Mouse (Mus musculus) CH12F3 (cell line): ENCODE data around the gene Brox.
"Not testable (repeated sequence)": the region's sequence is repeated elsewhere in the genome, so short reads cannot be mapped to it uniquely, and the experiment has no call there.

Experiments
- in situ Hi-C: fragments of 300-500 bp; cut with MboI; formaldehyde crosslinking; loops from 2 replicates; pipeline ENCODE4 v1.14.3; 2020; ENCODE audit warnings: low sequenced_read_pairs

Gene Brox

GRCm38 (mm10) chr1:183296877-183297383, at the start of gene Brox:
Brox (minus strand) TSS chr1:183297269.
- in situ Hi-C loops = no loop called here

DNA sequence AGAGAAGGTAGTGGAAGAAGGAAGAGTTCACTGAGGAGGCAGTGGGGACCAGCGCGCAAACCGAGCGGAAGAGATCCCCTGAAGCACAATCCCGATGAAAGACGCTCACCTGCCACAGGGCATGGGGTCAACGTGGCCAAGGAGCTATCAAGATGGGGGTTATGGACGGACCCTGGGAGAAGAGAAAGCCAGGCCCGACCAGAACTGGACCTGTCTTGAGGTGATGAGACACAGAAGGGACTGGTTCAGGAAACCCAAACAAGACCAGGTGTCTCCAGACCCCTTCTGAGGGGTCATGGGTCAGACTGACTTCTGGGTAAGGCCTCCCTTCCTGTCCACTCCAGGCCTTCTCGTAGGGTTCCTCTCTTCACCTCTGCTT, 48.7 kb upstream of the Brox start:
- in situ Hi-C loops = no loop called here

DNA sequence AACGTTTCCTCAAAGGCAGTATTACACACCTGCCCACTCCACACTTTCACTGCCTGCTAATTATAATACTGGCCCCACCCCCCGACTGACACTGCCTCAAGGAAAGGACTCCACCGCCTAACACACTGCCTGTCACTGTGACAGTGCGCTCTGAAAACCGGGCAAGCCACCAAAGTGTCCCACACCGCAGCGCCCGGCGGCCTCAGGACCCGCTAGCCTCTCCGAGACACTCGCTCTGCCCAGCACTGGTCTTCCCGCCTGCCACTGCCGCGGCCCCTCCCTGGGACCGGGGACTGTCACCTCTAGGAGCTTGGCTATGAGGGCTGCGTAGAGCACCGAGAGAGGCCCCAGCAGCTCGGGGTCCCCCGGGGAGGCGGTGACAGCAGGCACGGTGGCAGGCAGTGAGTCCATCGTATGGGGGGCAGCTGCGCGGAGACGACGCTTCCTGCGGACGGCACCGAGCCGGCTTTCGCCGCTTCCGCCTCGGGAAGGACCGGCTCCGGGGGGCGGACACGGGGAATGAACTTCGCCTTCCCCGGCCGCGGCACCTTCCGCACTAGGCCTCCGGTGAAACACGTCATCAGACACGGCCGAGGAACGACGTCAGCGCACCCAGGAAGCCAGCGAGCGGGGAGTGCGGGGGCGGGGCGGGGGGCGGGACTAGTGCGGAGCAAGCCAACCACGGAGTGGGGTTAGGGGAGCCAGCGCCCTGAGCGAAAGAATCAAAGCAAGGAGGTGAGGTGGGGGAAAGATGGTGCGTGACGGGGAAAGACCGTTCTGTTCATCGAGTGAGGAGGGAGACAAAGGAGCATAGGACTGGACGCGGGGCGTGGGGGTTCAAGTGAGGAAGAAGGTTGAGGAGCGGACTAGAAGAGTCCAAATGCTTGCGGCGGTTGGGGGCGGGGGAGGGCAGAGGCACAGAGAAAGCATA, 48.1 kb upstream of the Brox start:
- in situ Hi-C loops = no loop called here

DNA sequence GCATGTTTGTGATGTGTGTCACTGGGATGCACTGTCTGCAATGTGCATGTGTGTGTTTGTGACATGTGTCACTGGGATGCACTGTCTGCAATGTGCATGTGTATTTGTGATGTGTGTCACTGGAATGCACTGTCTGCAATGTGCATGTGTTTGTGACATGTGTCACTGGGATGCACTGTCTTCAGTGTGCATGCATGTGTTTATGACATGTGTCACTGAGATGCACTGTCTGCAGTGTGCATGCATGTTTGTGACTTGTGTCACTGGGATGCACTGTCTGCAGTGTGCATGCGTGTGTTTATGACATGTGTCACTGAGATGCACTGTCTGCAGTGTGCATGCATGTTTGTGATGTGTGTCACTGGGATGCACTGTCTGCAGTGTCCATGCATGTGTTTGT, 45.8 kb upstream of the Brox start:
- in situ Hi-C loops = not testable (repeated sequence)

DNA sequence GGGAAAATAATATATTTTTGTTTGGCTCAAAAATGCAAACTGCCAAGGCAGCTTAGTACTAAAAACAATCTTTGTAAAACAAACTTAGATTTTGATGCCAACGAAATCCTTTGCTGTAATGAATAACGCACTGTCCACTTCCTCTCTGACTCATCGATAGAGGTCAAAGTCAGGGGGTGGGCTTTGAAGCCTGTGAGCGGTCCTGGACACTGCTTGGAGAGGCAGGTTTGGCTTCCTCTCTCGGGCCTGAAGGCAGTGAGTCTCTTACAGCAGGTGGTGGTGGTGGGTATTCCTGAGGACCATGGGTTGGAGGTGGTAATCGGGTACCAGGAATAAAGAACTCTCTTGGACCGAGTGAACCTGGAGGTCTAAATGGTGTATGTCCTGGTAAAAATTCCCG, 30.1 kb upstream of the Brox start:
- in situ Hi-C loops = no loop called here

DNA sequence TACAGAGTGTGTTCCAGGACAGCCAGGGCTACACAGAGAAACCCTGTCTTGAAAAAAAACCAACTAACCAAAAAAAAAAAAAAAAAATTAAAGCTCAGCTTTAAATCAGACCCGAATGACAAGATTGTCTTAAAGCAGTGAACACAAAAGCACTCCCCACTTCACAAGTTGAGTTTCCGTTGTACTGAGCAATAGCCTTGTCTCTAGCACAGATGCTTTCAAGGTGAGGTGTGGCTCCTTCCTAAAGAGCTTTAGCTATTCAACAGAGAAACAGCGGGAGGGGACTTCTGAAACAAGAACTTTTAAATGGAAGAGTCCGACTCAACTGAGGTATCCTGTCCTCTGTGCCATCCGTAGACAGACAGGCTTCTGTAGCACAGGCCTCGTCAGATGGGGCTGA, 27.4 kb upstream of the Brox start:
- in situ Hi-C loops = no loop called here

DNA sequence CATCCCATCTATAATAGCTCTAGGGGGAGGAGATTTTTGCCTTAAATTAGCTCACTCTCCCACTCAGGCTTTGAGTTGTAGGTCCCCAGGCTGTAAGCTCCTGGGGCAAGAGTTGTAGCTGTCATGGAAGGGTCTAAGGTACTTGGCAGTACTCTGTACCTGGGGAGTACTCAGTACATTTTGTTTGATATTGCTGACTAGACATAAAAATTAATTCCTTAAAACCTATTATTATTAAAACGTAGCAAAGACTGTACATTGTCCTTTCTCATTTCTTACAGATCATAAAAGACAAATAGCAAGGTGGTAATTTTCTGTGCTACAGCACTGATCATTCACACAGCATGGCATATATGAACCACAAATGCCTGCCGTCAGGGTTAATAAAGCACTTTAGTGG, 26.9 kb upstream of the Brox start:
- in situ Hi-C loops = no loop called here

DNA sequence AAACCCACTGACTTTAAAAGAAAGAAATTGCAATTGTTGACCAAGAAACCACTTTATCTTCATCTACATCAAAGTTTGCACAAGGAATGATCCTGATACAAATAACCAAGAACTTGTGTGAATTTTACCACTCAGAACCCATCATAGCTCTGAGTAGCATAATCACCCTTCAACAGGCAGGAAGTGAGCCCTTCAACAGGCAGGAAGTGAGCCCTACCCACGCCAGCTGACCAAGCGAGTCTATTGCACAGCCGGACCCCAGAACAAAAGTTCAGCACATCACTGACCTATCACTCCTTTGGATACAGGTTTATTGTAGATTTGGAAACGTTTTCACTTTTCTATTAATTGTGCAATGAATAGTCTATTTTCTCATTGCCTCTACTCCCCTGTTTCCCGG, 25.4 kb upstream of the Brox start:
- in situ Hi-C loops = not testable (repeated sequence)

- in situ Hi-C loops = no loop called here
These were observed 23.6 kb upstream of the Brox start for GRCm38 (mm10) chr1:183320708-183321107.

- in situ Hi-C loops = no loop called here
These were observed 18.7 kb upstream of the Brox start for GRCm38 (mm10) chr1:183315783-183316182.

DNA sequence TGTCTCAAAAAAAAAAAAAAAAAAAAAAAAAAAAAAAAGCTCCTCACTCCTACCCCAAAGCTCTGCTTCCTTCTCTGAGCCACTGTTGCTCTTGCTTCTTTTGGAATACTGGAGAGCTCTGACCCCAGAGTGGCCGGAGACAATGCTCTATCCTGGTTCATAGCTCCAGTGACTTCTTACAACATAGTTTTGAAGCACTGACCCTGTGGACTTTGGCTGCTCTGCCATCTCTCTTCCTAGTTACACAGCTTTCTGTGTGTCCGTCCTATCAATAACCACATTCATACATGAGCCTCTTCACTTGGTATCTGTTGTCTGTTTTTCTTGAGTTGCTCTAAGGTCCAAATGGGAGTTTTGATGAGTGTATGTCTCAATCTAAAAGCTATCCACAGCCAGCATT, 15.0 kb upstream of the Brox start:
- in situ Hi-C loops = no loop called here

- in situ Hi-C loops = not testable (repeated sequence)
These were observed 12.5 kb upstream of the Brox start for GRCm38 (mm10) chr1:183309601-183310000.

- in situ Hi-C loops = no loop called here
These were observed 11.4 kb upstream of the Brox start for GRCm38 (mm10) chr1:183308476-183308875.

DNA sequence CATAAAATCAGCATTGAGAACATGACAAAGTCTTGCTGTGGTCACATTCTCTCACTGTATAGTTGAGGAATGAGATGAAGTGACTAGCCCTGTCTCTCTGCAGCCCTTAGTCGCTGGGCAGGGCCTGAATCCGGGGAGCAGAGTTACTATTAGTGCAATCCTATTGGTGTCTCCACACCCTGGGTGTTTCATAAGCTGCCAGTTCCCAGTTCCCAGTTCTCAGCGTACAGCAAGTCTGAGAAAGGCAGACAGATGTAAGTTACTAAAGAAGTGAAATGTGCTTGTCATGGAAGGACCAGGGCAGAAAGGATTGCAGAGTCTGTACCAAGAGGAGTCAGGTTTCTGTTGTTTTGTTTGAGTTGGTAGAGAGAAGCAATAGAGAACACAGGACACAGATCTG, 10.5 kb upstream of the Brox start:
- in situ Hi-C loops = no loop called here

- in situ Hi-C loops = no loop called here
These were observed 2.1 kb upstream of the Brox start for GRCm38 (mm10) chr1:183299161-183299560.

DNA sequence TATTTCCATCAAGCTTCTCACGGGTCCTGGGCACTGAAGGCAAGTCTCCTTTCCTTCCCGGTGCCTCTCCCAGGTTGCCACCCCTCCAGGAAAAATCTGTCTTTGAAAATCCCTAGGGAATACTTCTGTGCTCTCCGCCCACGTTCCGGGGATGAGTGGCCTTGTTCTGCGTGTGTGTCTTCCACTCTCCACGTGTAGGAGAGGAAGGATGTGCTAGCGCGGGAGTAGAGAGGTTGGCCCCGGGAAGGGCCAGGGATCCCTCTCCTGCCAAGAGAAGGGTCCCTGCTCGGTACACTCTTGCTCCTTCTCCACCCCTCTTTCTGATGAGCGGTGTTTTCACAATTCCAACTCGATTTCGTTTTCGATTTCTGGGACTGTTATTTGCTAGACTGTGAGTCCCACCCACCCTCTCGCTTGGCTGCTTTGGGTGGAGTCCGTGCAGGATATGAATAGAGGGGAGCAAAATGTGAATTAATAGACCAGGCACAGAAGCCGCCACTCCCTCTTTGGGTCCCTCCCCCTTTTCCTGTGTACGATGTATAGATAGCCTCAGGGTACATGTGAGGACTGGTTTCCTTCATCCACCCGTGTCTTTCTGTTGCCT, 919 bp upstream of the Brox start:
- in situ Hi-C loops = no loop called here

- in situ Hi-C loops = no loop called here
These were observed 410 bp upstream of the Brox start for GRCm38 (mm10) chr1:183297473-183297885.

- in situ Hi-C loops = no loop called here
These were observed 604 bp downstream of the Brox start, which contains the start of gene Aida for GRCm38 (mm10) chr1:183296465-183296864. Aida (plus strand) TSS chr1:183296590.

DNA sequence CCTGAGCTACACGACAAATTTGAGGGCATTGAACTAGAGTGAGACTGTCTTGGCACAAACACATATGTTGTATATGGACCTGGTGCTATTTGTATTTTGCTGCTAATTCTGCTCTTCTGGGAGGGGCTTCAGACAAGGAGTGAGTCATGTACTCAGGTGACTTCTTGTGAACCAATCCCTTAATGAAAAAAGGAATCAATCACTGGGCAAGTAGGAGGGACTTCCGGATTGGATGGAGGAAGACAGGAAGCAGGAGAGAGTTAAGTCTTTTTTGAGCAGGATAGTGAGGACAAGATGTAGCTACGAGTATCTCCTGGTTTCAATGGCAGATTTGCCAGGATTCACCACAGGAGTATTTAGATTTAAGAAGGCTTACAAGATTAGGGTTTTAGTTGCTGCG, 7.5 kb downstream of the Brox start:
- in situ Hi-C loops = no loop called here

- in situ Hi-C loops = no loop called here
These were observed 8.7 kb downstream of the Brox start for GRCm38 (mm10) chr1:183288351-183288750.

- in situ Hi-C loops = no loop called here
These were observed 21.3 kb downstream of the Brox start for GRCm38 (mm10) chr1:183275763-183276162.

GRCm38 (mm10) chr1:183274385-183274784, 22.7 kb downstream of the Brox start:
- in situ Hi-C loops = no loop called here
